ENCODE assay signal across 8 mouse cellular contexts in genomic region chr8:105900941-105901616, GRCm38 (mm10). TPM values are rescaled to one million over a fixed set of nuclear protein-coding genes. Genes with fewer than 3 reads are reported as not detected.
DNase-seq lines count a peak whose midpoint lies in the region; ATAC-seq lines count a peak whose summit lies in the region.

No protein-coding gene starts in this region.

- no peaks in the 10 kb centered on the region for H3K36me3 ChIP-seq in heart, embryonic 16.5 days (ENCODE audit: control insufficient read depth, insufficient read depth)
- H3K36me3 ChIP-seq in erythroblast, embryonic 14.5 days (ENCODE audit: control insufficient read depth): peaks cover 2% of the 10 kb centered on the region
- H3K36me3 ChIP-seq in limb, embryonic 15.5 days: 0 out of 2 replicates have a peak, but pooled peaks cover 6% of the 10 kb centered on the region
- no peaks in the 10 kb centered on the region for H3K36me3 ChIP-seq in splenic B cell, adult 2 months (ENCODE audit: control insufficient read depth, insufficient read depth, low read length, poor library complexity, severe bottlenecking)

- peaks cover 9% of the 10 kb centered on the region for H3K4me1 ChIP-seq in heart, embryonic 16.5 days (ENCODE audit: control insufficient read depth, insufficient read depth, low read length)
- H3K4me1 ChIP-seq in erythroblast, embryonic 14.5 days (ENCODE audit: control insufficient read depth): peaks cover 31% of the 10 kb centered on the region
- H3K4me1 ChIP-seq in limb, embryonic 15.5 days: peaks cover 11% of the 10 kb centered on the region

- H3K27ac ChIP-seq in heart, embryonic 16.5 days (ENCODE audit: low read length): peak overlapping the region; percentile 89
- H3K27ac ChIP-seq in limb, embryonic 15.5 days: peak overlapping the region; percentile 94

- no peaks in the 10 kb centered on the region for H3K27me3 ChIP-seq in heart, embryonic 16.5 days (ENCODE audit: control insufficient read depth, insufficient read depth, low read length)
- no peaks in the 10 kb centered on the region for H3K27me3 ChIP-seq in erythroblast, embryonic 14.5 days (ENCODE audit: control insufficient read depth)
- no peaks in the 10 kb centered on the region for H3K27me3 ChIP-seq in limb, embryonic 15.5 days
- no peaks in the 10 kb centered on the region for H3K27me3 ChIP-seq in splenic B cell, adult 2 months (ENCODE audit: control insufficient read depth, insufficient read depth, low read length, poor library complexity, severe bottlenecking)

- no peak for DNase-seq in heart, postnatal 10 days
- DNase-seq in splenic B cell, adult 2 months (ENCODE audit: low read depth, low spot score): peak; percentile 43
- DNase-seq in yolk sac, embryonic 10.5 days (ENCODE audit: low spot score): no peak
- no peak for DNase-seq in layer of hippocampus, adult 9-11 months

- no peak for ATAC-seq in heart, embryonic 16.5 days (replicated peaks; ENCODE audit: extremely low read depth, insufficient read depth, low FRiP score)
- peak; percentile 74 for ATAC-seq in CD4-positive, CD25-positive, alpha-beta regulatory T cell, adult 4 months
- ATAC-seq in limb, embryonic 15.5 days (ENCODE audit: insufficient number of reproducible peaks, low FRiP score, low TSS enrichment, low read depth): no peak

- peak overlapping the region; percentile 84 for H3K4me2 ChIP-seq in heart, embryonic 16.5 days (ENCODE audit: low read depth, low read length)
- peak overlapping the region; percentile 62 for H3K4me2 ChIP-seq in limb, embryonic 15.5 days

- intact Hi-C loops in heart, postnatal 10 days (cut with DNase I): loop anchor here (2.0 kb wide), 1 partner anchor 110 kb away; the partner anchor contains the start of gene Ddx28

- 28% methylated on average over 16 of the region's 16 CpGs for WGBS in heart, embryonic 16.5 days
- 29% methylated on average over 16 of the region's 16 CpGs for WGBS in limb, embryonic 15.5 days

- H3K9ac ChIP-seq in heart, embryonic 16.5 days (ENCODE audit: low read length): peak overlapping the region; percentile 99
- peak overlapping the region; percentile 100 for H3K9ac ChIP-seq in limb, embryonic 15.5 days

- peak overlapping the region; percentile 92 for H3K4me3 ChIP-seq in heart, embryonic 16.5 days (ENCODE audit: low read length)
- peak overlapping the region; percentile 91 for H3K4me3 ChIP-seq in erythroblast, embryonic 14.5 days (replicated peaks)
- H3K4me3 ChIP-seq in limb, embryonic 15.5 days: peak overlapping the region; percentile 95

- H3K9me3 ChIP-seq in heart, embryonic 16.5 days (replicated peaks; ENCODE audit: control insufficient read depth, low read length): no peaks in the 10 kb centered on the region
- no peaks in the 10 kb centered on the region for H3K9me3 ChIP-seq in erythroblast, embryonic 14.5 days (ENCODE audit: control insufficient read depth, low read length)
- no peaks in the 10 kb centered on the region for H3K9me3 ChIP-seq in limb, embryonic 15.5 days

RNA-seq across cellular contexts. Expression of gene Pskh1, which starts 0.8 kb away (rescaled TPM):
- polyA plus RNA-seq in heart, embryonic 16.5 days (2015; fragmentation: Nextera tagmentation; extraction: Ambion mirVana): 22.8 and 25.1 TPM in 2 replicates
- total RNA-seq in heart, postnatal 10 days (2021): 10 to 100 TPM; 20.9 to 22.5 TPM
- 10 to 100 TPM; 10.6 to 18.1 TPM for polyA plus RNA-seq in CD4-positive, CD25-positive, alpha-beta regulatory T cell, adult 4 months (2017; shearing (Covaris generic))
- 0.79 and 1.4 TPM in 2 replicates for polyA plus RNA-seq in erythroblast, embryonic 14.5 days (2012)
- 36.1 and 38.6 TPM in 2 replicates for polyA plus RNA-seq in limb, embryonic 15.5 days (2015; fragmentation: Nextera tagmentation; extraction: Ambion mirVana)

RNA-seq across cellular contexts. Expression of gene Nrn1l, which starts 7.7 kb away (rescaled TPM):
- 0.69 and 0.89 TPM in 2 replicates for polyA plus RNA-seq in heart, embryonic 16.5 days (2015; fragmentation: Nextera tagmentation; extraction: Ambion mirVana)
- total RNA-seq in heart, postnatal 10 days (2021): not detected
- polyA plus RNA-seq in CD4-positive, CD25-positive, alpha-beta regulatory T cell, adult 4 months (2017; shearing (Covaris generic)): 1 to 10 TPM in 1 of 2 experiments, not detected in 1; 1.5 TPM
- 0.27 and 0.39 TPM in 2 replicates for polyA plus RNA-seq in erythroblast, embryonic 14.5 days (2012)
- 0.26 and 0.41 TPM in 2 replicates for polyA plus RNA-seq in limb, embryonic 15.5 days (2015; fragmentation: Nextera tagmentation; extraction: Ambion mirVana)

RNA-seq across cellular contexts. Expression of gene Edc4, which starts 20.4 kb away (rescaled TPM):
- polyA plus RNA-seq in heart, embryonic 16.5 days (2015; fragmentation: Nextera tagmentation; extraction: Ambion mirVana): 32.6 and 33.7 TPM in 2 replicates
- 10 to 100 TPM; 30.9 to 32.5 TPM for total RNA-seq in heart, postnatal 10 days (2021)
- polyA plus RNA-seq in CD4-positive, CD25-positive, alpha-beta regulatory T cell, adult 4 months (2017; shearing (Covaris generic)): 10 to 100 TPM; 30.2 to 66.0 TPM
- 1.1 and 1.3 TPM in 2 replicates for polyA plus RNA-seq in erythroblast, embryonic 14.5 days (2012)
- polyA plus RNA-seq in limb, embryonic 15.5 days (2015; fragmentation: Nextera tagmentation; extraction: Ambion mirVana): 47.3 and 49.5 TPM in 2 replicates

RNA-seq across cellular contexts. Expression of gene Ctrl, which starts 32.6 kb away (rescaled TPM):
- 0.79 and 0.89 TPM in 2 replicates for polyA plus RNA-seq in heart, embryonic 16.5 days (2015; fragmentation: Nextera tagmentation; extraction: Ambion mirVana)
- under 1 TPM; 0.35 to 0.48 TPM for total RNA-seq in heart, postnatal 10 days (2021)
- 1 to 10 TPM; 1.6 to 3.6 TPM for polyA plus RNA-seq in CD4-positive, CD25-positive, alpha-beta regulatory T cell, adult 4 months (2017; shearing (Covaris generic))
- not detected in 2 replicates for polyA plus RNA-seq in erythroblast, embryonic 14.5 days (2012)
- 0.96 and 1.1 TPM in 2 replicates for polyA plus RNA-seq in limb, embryonic 15.5 days (2015; fragmentation: Nextera tagmentation; extraction: Ambion mirVana)

RNA-seq across cellular contexts. Expression of gene Psmb10, which starts 37.2 kb away (rescaled TPM):
- 89.4 and 112 TPM in 2 replicates for polyA plus RNA-seq in heart, embryonic 16.5 days (2015; fragmentation: Nextera tagmentation; extraction: Ambion mirVana)
- 10 to 100 TPM; 81.1 to 88.5 TPM for total RNA-seq in heart, postnatal 10 days (2021)
- 100 to 1,000 TPM; 339 to 391 TPM for polyA plus RNA-seq in CD4-positive, CD25-positive, alpha-beta regulatory T cell, adult 4 months (2017; shearing (Covaris generic))
- 3.2 and 4.6 TPM in 2 replicates for polyA plus RNA-seq in erythroblast, embryonic 14.5 days (2012)
- 30.0 and 30.7 TPM in 2 replicates for polyA plus RNA-seq in limb, embryonic 15.5 days (2015; fragmentation: Nextera tagmentation; extraction: Ambion mirVana)

Comparison
In these comparisons a context has a peak if more than half of its experiments do, and no peak if none do; other contexts are left out.
1. RNA of gene Edc4, which starts 20.4 kb away (polyA plus RNA-seq): 30.2 to 66.0 TPM in CD4-positive, CD25-positive, alpha-beta regulatory T cell, adult 4 months, 47.3 to 49.5 TPM in limb, embryonic 15.5 days and 32.6 to 33.7 TPM in heart, embryonic 16.5 days; 1.1 to 1.3 TPM in erythroblast, embryonic 14.5 days; every median in the first group is over 10 times any median in the second.
2. Peak in every context shown above with its lines, with median percentiles within 50 percentile points of each other: H3K4me3 ChIP-seq.